Mouse (Mus musculus): ENCODE measurements around the gene Rxra.

Gene Rxra

GRCm38 (mm10) chr2:27676106-27676477 lies at the start of gene Rxra:
Gene Rxra (plus strand): TSS chr2:27676440.
- DNase-seq (ENCODE audit: low read depth), result peak; percentile 39

- no peak for DNase-seq (ENCODE audit: low read depth)
Measured at GRCm38 (mm10) chr2:27626604-27627003, 49.6 kb upstream of the Rxra start.

DNA sequence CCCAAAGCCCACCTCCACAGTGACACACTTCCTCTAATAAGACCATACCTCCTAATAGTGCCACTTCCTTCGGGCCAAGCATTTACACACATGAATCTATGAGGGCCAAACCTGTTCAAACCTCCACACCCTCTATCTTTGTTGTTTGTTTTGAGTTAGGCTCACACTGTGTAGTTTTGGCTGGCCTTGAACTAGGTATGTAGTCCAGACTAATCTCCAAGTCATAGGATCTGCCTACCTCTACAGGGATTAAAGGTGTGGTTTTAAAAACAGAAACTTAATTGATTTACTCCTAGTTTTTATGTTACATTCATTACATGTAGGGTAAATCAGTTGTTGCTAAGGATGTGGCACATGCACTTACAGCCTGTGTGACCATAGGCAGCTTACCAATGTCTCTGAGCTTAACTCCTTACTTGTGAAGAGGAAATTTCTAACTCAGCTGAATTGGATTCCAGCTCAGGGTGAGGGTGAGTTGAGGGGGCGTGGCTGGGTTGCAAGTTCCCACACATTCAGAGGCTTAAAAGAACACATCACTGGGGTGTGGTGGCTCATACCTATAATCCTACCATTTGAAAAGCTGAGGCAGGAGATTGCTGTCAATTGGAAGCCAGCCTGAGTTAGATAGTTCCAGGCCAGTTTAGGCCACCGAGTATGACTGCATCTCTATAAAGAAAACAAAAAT lies 45.5 kb upstream of the Rxra start:
- no peak for DNase-seq (ENCODE audit: low read depth)

DNA sequence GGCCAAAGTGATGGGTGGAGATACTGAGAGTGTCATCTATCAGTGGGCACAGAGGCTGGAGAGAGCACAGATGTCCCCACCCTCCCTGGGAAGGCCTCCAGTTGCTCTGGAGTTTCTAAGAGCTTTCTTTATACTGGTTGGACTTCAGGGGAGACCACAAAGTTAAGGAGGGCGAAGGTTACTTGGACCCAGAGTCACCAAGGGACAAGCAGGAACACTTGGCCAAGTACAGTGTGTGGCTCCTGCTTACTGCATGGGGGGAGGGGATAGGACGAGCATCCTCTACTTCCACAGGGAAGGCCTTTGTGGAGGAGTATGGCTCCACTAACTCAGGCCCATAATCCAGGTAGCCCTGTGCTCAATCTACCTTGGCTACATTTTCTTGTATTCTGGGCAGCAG lies 42.8 kb upstream of the Rxra start:
- no peak for DNase-seq (ENCODE audit: low read depth)

DNA sequence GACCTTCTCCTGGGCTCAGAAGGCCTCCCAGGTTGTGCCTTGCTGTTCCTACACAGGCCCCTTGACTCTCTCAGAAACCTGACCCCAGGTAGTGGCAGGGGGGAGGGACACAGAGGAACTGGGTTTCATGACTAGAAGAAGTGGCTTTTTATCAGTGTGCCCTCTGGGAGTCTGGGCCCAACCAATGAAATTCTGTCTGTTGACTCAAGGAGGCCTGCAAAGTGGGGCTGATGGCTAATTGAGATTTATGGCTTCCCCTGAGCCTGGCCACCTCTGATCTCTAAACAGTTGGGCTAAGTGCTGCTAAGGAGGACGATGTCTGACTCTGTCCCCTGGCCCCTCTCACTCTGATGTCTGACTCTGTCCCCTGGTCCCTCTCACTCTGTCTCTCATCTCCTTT lies 42.2 kb upstream of the Rxra start:
- no peak for DNase-seq (ENCODE audit: low read depth)

- no peak for DNase-seq (ENCODE audit: low read depth)
Measured at GRCm38 (mm10) chr2:27635147-27635738, 41.0 kb upstream of the Rxra start.

GRCm38 (mm10) chr2:27636796-27637195 lies 39.4 kb upstream of the Rxra start:
- no peak for DNase-seq (ENCODE audit: low read depth)

- DNase-seq (ENCODE audit: low read depth), result no peak
Measured at GRCm38 (mm10) chr2:27637281-27637896, 38.9 kb upstream of the Rxra start.

- DNase-seq (ENCODE audit: low read depth), result no peak
Measured at GRCm38 (mm10) chr2:27639631-27640334, 36.5 kb upstream of the Rxra start.

DNA sequence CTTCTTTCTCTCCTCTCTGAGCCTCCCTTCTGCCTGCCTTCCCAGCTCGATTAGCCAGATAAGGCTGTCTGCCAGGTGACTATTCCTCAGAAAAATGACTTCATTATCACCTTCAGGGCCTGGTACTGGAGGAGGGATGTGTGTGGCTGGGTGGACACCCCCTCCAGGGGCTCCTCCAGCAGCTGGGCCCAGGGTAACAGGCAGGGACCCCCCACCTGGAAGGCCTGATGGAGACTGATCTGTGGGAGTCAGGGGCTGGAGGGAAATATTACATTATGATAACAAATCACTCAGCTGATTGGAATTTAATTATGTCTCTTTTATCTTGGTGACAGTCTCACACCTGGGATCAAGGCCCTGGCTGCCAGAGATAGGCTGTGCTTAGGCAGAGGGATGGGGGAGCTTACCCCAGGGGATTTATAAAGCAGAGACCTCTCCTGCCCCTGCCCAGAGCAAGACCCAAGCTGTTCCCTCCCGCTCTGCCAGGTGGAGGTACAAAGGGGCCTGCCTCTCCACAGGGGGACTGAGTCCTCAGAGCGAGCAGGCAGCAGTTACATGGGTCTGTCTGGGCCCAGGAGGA lies 35.2 kb upstream of the Rxra start:
- DNase-seq (ENCODE audit: low read depth), result no peak

GRCm38 (mm10) chr2:27644547-27645120 lies 31.6 kb upstream of the Rxra start:
- no peak for DNase-seq (ENCODE audit: low read depth)

- no peak for DNase-seq (ENCODE audit: low read depth)
Measured at GRCm38 (mm10) chr2:27645471-27645870, 30.8 kb upstream of the Rxra start.

DNA sequence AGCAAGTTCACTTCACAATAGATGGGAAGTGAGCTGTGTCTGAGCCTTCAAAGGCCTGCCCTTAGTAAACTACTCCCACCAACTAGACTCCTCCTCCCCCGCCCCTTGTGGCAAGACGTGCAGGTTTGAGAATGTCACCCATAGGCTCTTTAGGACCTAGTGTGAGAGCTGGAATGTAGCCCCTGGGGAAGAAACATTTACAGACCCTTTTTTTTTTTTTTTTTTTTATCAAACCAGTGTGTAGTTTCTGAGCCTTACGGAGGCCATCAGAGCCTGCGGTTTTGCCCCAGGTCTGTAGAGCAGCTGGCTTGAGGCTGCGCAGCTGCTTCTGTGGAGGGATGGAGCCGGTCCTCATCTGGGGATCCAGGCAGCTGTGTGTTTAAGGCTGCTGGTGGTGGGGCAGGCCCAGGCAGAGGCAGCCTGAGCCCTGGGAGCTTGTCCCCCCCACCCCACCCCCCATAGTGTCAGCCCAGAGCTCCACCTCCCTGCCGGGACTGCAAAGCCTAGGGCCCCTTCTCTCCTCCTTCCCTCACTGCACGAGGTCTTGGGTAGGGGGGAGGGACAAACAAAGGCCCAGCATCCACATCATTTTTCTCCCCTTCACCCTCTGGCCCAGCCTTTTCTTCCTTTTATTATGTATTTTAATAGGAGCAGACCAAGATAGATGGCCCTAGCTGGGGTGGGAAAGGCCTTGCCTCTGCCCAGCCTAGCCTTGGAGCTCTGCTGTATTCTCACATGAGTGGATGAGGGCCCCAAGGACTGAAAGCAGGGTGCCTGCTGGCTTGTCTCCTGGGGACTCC lies 26.2 kb upstream of the Rxra start:
- no peak for DNase-seq (ENCODE audit: low read depth)

DNA sequence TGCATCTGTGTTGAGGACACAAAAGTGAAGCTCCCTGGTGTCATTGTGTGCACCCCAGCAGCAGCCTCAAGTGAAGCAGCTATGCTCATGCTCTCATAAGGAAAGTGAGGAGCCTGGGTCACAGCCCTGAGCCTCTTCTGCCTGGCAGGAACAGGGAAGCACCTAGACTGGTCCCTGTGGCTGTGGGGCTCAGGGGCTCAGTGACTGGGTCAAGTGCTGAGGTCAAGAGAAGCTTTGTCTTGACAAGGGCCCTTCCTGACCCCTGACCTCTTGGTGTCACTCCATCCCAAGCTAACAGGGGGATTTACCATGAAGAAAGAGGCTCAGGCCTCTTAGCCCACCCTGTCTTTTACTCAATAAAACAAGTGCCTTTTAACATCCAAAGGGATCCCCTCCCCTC lies 25.2 kb upstream of the Rxra start:
- DNase-seq (ENCODE audit: low read depth), result no peak

DNA sequence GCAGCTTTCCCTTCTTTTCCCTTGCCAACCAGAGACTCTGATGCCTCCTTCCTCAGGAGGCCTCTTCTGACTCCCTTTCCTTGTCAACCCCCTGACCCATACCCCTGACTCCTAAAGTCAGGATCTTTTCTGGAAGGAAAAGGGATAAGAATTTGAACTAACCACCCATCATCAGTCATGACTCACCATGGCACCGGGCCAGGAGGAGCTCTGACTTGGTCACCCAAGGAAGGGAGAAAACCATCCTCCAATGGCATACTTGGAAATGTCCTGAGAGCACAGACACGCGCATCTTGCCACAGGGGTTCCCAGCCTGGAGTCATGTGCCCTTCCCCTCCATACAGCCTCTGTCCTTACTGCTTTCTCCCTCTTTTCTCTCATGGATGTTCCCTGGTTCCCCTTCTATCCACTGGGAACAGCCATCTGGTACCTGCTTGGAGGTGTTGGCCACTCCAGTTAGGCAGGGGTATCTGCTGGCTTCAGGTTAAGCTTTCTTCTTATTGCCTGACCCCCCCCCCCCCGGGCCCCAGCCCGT lies 22.7 kb upstream of the Rxra start:
- DNase-seq (ENCODE audit: low read depth), result no peak

DNA sequence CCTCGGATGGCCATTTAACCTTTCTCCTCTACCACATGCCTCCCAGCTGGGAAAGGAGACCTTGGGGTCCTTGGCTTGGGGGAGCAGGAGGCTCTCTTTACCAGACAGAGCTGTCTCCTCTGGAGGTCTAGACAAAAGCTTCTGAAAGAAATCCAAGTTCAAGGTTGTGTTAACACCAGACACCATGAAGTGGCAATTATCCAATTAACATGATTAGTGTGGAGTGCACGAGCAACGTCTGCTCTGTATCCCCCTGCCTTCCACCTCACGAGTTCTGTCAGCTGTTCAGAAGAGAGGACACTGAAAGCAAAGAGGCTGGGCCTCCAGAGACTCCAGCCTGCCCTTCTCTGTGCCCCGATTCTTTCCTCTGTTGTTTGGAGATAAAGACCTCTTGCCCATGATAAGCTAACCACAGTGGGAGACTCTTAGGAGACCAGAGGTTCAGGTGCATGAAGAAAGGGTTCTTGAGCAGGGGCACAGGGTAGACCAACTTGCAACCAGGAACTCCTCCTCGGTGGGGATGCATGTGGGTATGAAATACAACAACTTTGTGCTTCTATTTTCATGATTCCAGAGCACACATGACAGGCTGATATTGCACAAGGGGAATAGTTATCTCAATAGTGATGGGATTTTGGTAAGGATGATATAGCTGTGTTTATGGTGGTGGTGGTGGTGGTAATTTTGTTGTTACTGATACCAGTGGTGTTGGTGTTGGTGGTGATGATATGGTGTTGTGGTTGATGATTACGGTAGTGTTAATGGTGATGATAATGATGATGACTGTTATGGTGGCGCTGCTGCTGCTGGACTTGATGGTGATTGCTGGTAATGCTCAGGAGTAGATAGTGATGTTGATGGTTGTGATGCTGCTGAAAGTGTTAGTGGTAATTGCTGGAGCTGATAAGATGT lies 21.7 kb upstream of the Rxra start:
- no peak for DNase-seq (ENCODE audit: low read depth)

DNA sequence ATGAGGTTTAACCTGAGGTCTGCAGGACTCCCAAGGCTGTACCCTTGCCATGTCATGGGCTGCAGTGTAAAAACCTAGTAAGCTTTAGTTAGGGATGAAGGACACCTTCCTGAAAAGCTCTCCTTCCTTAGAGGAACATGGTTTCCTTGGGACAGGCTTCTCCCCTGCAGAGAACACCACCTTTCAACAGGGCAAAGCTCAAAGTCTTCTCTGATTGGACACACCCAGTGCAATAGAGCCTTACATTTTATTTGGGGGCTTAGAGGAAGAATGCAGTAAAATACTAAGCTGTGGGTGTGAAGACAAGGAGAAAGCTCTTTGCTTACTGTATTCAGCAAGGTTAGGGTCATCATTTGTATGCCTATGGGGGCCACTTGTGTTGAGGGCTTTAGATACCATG lies 19.7 kb upstream of the Rxra start:
- no peak for DNase-seq (ENCODE audit: low read depth)

GRCm38 (mm10) chr2:27665284-27665683 lies 11.0 kb upstream of the Rxra start:
- no peak for DNase-seq (ENCODE audit: low read depth)

- DNase-seq (ENCODE audit: low read depth), result no peak
Measured at GRCm38 (mm10) chr2:27666719-27667118, 9.5 kb upstream of the Rxra start.

GRCm38 (mm10) chr2:27667677-27668076 lies 8.6 kb upstream of the Rxra start:
- no peak for DNase-seq (ENCODE audit: low read depth)
